Comparison of ENCODE assay signal across 8 mouse cellular contexts in genomic region chr8:46618639-46619320, GRCm38 (mm10). TPM values are rescaled to one million over a fixed set of nuclear protein-coding genes. Genes with fewer than 3 reads are reported as not detected.
DNase-seq lines count a peak whose midpoint lies in the region; ATAC-seq and TF ChIP-seq lines count a peak whose summit lies in the region.

No protein-coding gene starts in this region.

- ATAC-seq in forebrain, embryonic 12.5 days (ENCODE audit: low FRiP score): no peak

- peak overlapping the region; percentile 95 for H3K9ac ChIP-seq in forebrain, embryonic 12.5 days

- no peak for TF ChIP-seq POLR2A in lung, adult 2 months (IDR thresholded peaks at IDR 0.05; ENCODE audit: borderline replicate concordance, extremely low read depth, low read depth, low read length)

- peak overlapping the region; percentile 90 for H3K4me2 ChIP-seq in forebrain, embryonic 12.5 days

- 8% methylated on average over 10 of the region's 10 CpGs for WGBS in lung, adult 2 months
- WGBS in forebrain, embryonic 12.5 days: 2% methylated on average over 10 of the region's 10 CpGs

- no peak overlapping the region for H3K4me3 ChIP-seq in lung, adult 2 months (replicated peaks; ENCODE audit: extremely low read depth, low read depth, low read length)
- peak overlapping the region; percentile 84 for H3K4me3 ChIP-seq in forebrain, embryonic 12.5 days (replicated peaks)

- intact Hi-C loops in gastrocnemius, postnatal 14 days (cut with DNase I; ENCODE audit: low total_unique reads): no loop called here

- H3K27ac ChIP-seq in forebrain, embryonic 12.5 days: no peak overlapping the region

- DNase-seq in lung, postnatal 10 days: peak; percentile 11
- DNase-seq in lung, adult 2 months: no peak
- peak; percentile 24 to 32 for DNase-seq in kidney, postnatal 36 days
- peak; percentile 12 for DNase-seq in retina, postnatal 1 day
- no peak for DNase-seq in thymus, adult 18-20 months
- no peak for DNase-seq in urinary bladder, adult 2 months (ENCODE audit: low spot score)
- DNase-seq in gastrocnemius, postnatal 14 days: no peak

- H3K27me3 ChIP-seq in forebrain, embryonic 12.5 days: no peaks in the 10 kb centered on the region

- TF ChIP-seq CTCF in lung, adult 2 months (IDR thresholded peaks at IDR 0.05; ENCODE audit: insufficient read depth, low read length): no peak

- H3K9me3 ChIP-seq in forebrain, embryonic 12.5 days: no peaks in the 10 kb centered on the region

- H3K36me3 ChIP-seq in forebrain, embryonic 12.5 days (replicated peaks): no peaks in the 10 kb centered on the region

- H3K4me1 ChIP-seq in lung, adult 2 months (ENCODE audit: control insufficient read depth, insufficient read depth, low read length): peaks cover 6% of the 10 kb centered on the region
- H3K4me1 ChIP-seq in forebrain, embryonic 12.5 days: peaks cover 28% of the 10 kb centered on the region

RNA-seq across cellular contexts. Expression of gene Casp3, which starts 1.7 kb away (rescaled TPM):
- 2.6 and 5.4 TPM in 2 replicates for polyA plus RNA-seq in lung, adult 2 months (2012; rRNA removed)
- polyA plus RNA-seq in forebrain, embryonic 12.5 days (2016; fragmentation: Nextera tagmentation; extraction: Ambion mirVana): 180 and 188 TPM in 2 replicates
- 15.0 and 15.5 TPM in 2 replicates for polyA plus RNA-seq in urinary bladder, adult 2 months (2012; rRNA removed)
- 1 to 10 TPM; 5.5 to 9.8 TPM for total RNA-seq in gastrocnemius, postnatal 14 days (2021)

RNA-seq across cellular contexts. Expression of gene Primpol, which starts 1.8 kb away (rescaled TPM):
- polyA plus RNA-seq in lung, adult 2 months (2012; rRNA removed): 0.81 and 1.8 TPM in 2 replicates
- 10.2 and 10.9 TPM in 2 replicates for polyA plus RNA-seq in forebrain, embryonic 12.5 days (2016; fragmentation: Nextera tagmentation; extraction: Ambion mirVana)
- polyA plus RNA-seq in urinary bladder, adult 2 months (2012; rRNA removed): 4.1 and 5.1 TPM in 2 replicates
- total RNA-seq in gastrocnemius, postnatal 14 days (2021): 1 to 10 TPM; 2.7 to 2.8 TPM

Comparison
In these comparisons a context has a peak if more than half of its experiments do, and no peak if none do; other contexts are left out.
1. DNase-seq: peak in lung, postnatal 10 days (single experiment), kidney, postnatal 36 days (2 of 2) and retina, postnatal 1 day (single experiment); none in lung, adult 2 months (single experiment), thymus, adult 18-20 months (0 of 2), urinary bladder, adult 2 months (single experiment) and gastrocnemius, postnatal 14 days (single experiment).
2. RNA of gene Casp3, which starts 1.7 kb away (polyA plus RNA-seq): 180 to 188 TPM in forebrain, embryonic 12.5 days; 15.0 to 15.5 TPM in urinary bladder, adult 2 months and 2.6 to 5.4 TPM in lung, adult 2 months; every median in the first group is over 10 times any median in the second.